Comparison of ENCODE assay signal across 8 mouse cellular contexts in the genomic region with DNA sequence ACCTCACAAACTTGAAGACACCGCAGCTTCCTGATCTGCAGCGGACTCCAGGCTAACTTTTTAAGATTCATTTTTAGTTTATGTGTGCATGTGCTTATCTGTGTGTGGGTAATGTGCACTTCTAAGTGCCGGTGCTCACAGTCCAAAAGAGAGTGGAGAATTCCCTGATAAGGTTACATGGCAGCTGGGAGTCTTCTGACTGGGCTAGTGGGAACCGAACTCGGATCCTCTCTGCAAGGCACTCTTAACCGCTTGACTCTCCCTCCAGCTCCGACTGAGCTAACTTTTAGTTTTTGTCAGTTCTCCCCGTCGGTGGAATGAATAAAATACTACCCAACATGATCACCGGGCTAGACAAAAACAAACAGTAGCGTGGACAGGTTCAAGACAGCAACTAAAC. TPM values are rescaled to one million over a fixed set of nuclear protein-coding genes. Genes with fewer than 3 reads are reported as not detected.
DNase-seq lines count a peak whose midpoint lies in the region; ATAC-seq and TF ChIP-seq lines count a peak whose summit lies in the region.

No protein-coding gene starts in this region.

- ATAC-seq in kidney, embryonic 14.5 days (ENCODE audit: low FRiP score, low TSS enrichment) = no peak
- no peak for ATAC-seq in forebrain, embryonic 16.5 days

- DNase-seq in kidney, adult 18-20 months = no peak
- DNase-seq in NIH3T3 (ENCODE audit: low read depth) = peak; percentile 33
- DNase-seq in liver = peak; percentile 32
- DNase-seq in frontal cortex, postnatal 25 days (ENCODE audit: low spot score in 2 of 2) = no peak
- DNase-seq in cerebellum, adult 11 months = no peak

- H3K27me3 ChIP-seq in kidney, embryonic 14.5 days (ENCODE audit: control insufficient read depth, insufficient read depth, low read length) = no peaks in the 10 kb centered on the region
- H3K27me3 ChIP-seq in forebrain, embryonic 16.5 days (replicated peaks; ENCODE audit: control insufficient read depth, insufficient read depth, low read length) = no peaks in the 10 kb centered on the region
- H3K27me3 ChIP-seq in small intestine, adult 2 months (ENCODE audit: control insufficient read depth, insufficient read depth, low read length) = no peaks in the 10 kb centered on the region

- peak overlapping the region; percentile 97 for H3K4me3 ChIP-seq in kidney, embryonic 14.5 days (ENCODE audit: low read length)
- H3K4me3 ChIP-seq in forebrain, embryonic 16.5 days (replicated peaks; ENCODE audit: low read length) = peak overlapping the region; percentile 93
- peak overlapping the region; percentile 93 for H3K4me3 ChIP-seq in small intestine, adult 2 months (ENCODE audit: low read depth, low read length)

- TF ChIP-seq POLR2A in small intestine, adult 2 months (IDR thresholded peaks at IDR 0.05; ENCODE audit: low read depth, low read length) = no peak

- H3K27ac ChIP-seq in kidney, embryonic 14.5 days (ENCODE audit: low read depth, low read length) = peak overlapping the region; percentile 34; the same call in 1 of the 2 replicates
- peak overlapping the region; percentile 25; the same call in 1 of the 2 replicates for H3K27ac ChIP-seq in forebrain, embryonic 16.5 days (ENCODE audit: low read length)
- H3K27ac ChIP-seq in small intestine, adult 2 months (ENCODE audit: insufficient read depth, low read depth, low read length) = peak overlapping the region; percentile 88

- WGBS in kidney, embryonic 14.5 days = 10% methylated on average over 11 of the region's 11 CpGs
- 12% methylated on average over 11 of the region's 11 CpGs for WGBS in forebrain, embryonic 16.5 days
- 4% methylated on average over 11 of the region's 11 CpGs for WGBS in small intestine, adult 2 months

- peak overlapping the region; percentile 93 for H3K9ac ChIP-seq in kidney, embryonic 14.5 days (ENCODE audit: low read depth, low read length)
- peak overlapping the region; percentile 94 for H3K9ac ChIP-seq in forebrain, embryonic 16.5 days (replicated peaks; ENCODE audit: low read depth, low read length)

- no peaks in the 10 kb centered on the region for H3K9me3 ChIP-seq in kidney, embryonic 14.5 days (ENCODE audit: control insufficient read depth, low read length)
- H3K9me3 ChIP-seq in forebrain, embryonic 16.5 days (ENCODE audit: control insufficient read depth, low read length) = no peaks in the 10 kb centered on the region

- H3K36me3 ChIP-seq in kidney, embryonic 14.5 days (ENCODE audit: control insufficient read depth, insufficient read depth, low read length) = peaks cover 50% of the 10 kb centered on the region
- peaks cover 11% of the 10 kb centered on the region for H3K36me3 ChIP-seq in forebrain, embryonic 16.5 days (ENCODE audit: control insufficient read depth, insufficient read depth)
- H3K36me3 ChIP-seq in small intestine, adult 2 months (ENCODE audit: control insufficient read depth, insufficient read depth, low read length) = peaks cover 24% of the 10 kb centered on the region

- TF ChIP-seq CTCF in small intestine, adult 2 months (IDR thresholded peaks at IDR 0.05; ENCODE audit: extremely low read depth, insufficient read length, insufficient replicate concordance, low read depth, low read length) = no peak

- H3K4me2 ChIP-seq in kidney, embryonic 14.5 days (replicated peaks; ENCODE audit: low read depth, low read length) = peak overlapping the region; percentile 76
- H3K4me2 ChIP-seq in forebrain, embryonic 16.5 days (ENCODE audit: low read length) = peak overlapping the region; percentile 74

- H3K4me1 ChIP-seq in kidney, embryonic 14.5 days (ENCODE audit: control insufficient read depth, insufficient read depth, low read length) = peaks cover 16% of the 10 kb centered on the region
- peaks cover 23% of the 10 kb centered on the region for H3K4me1 ChIP-seq in forebrain, embryonic 16.5 days (replicated peaks; ENCODE audit: control insufficient read depth, insufficient read depth, low read length)
- peaks cover 11% of the 10 kb centered on the region for H3K4me1 ChIP-seq in small intestine, adult 2 months (ENCODE audit: control insufficient read depth, insufficient read depth, insufficient read length, low read length)

RNA-seq across cellular contexts. Expression of a gene that starts 0.8 kb away (rescaled TPM):
- polyA plus RNA-seq in kidney, embryonic 14.5 days (2014; fragmentation: Nextera tagmentation; extraction: Ambion mirVana) = 691 and 852 TPM in 2 replicates
- polyA plus RNA-seq in forebrain, embryonic 16.5 days (2015; fragmentation: Nextera tagmentation; extraction: Ambion mirVana) = 423 and 472 TPM in 2 replicates
- 261 and 396 TPM in 2 replicates for polyA plus RNA-seq in small intestine, adult 2 months (2012; rRNA removed)

RNA-seq across cellular contexts. Expression of a gene that starts 0.8 kb away (rescaled TPM):
- polyA plus RNA-seq in kidney, embryonic 14.5 days (2014; fragmentation: Nextera tagmentation; extraction: Ambion mirVana) = 113 and 147 TPM in 2 replicates
- polyA plus RNA-seq in forebrain, embryonic 16.5 days (2015; fragmentation: Nextera tagmentation; extraction: Ambion mirVana) = 125 and 128 TPM in 2 replicates
- 11.2 and 19.9 TPM in 2 replicates for polyA plus RNA-seq in small intestine, adult 2 months (2012; rRNA removed)

RNA-seq across cellular contexts. Expression of a gene that starts 38.5 kb away (rescaled TPM):
- polyA plus RNA-seq in kidney, embryonic 14.5 days (2014; fragmentation: Nextera tagmentation; extraction: Ambion mirVana) = 0.10 and 0.28 TPM in 2 replicates
- polyA plus RNA-seq in forebrain, embryonic 16.5 days (2015; fragmentation: Nextera tagmentation; extraction: Ambion mirVana) = 0.36 and 0.56 TPM in 2 replicates
- 0.06 TPM in 1 of 2 replicates, not detected in the other for polyA plus RNA-seq in small intestine, adult 2 months (2012; rRNA removed)

Comparison
In these comparisons a context has a peak if more than half of its experiments do, and no peak if none do; other contexts are left out.
1. H3K27ac ChIP-seq: peak in every context shown above with its lines; median percentile 88 in small intestine, adult 2 months; 34 in kidney, embryonic 14.5 days; 25 in forebrain, embryonic 16.5 days.
2. DNase-seq: peak in NIH3T3 (single experiment) and liver (single experiment); none in kidney, adult 18-20 months (single experiment), frontal cortex, postnatal 25 days (0 of 2) and cerebellum, adult 11 months (single experiment).
3. Peak in every context shown above with its lines, with median percentiles within 50 percentile points of each other: H3K4me3 ChIP-seq.